Mouse (Mus musculus) stomach, embryonic 15.5 days (tissue): ENCODE results near the gene Usp12. TPM values are rescaled to one million over a fixed set of nuclear protein-coding genes. Genes with fewer than 3 reads are reported as not detected.
A peak's percentile ranks its signal among the peaks of the same experiment; 100 is the strongest.

ENCODE experiments used
- ATAC-seq: fragments of 200-750 bp; cut with Nextera tagmentation; 2 replicates; pipeline ENCODE4 v1.8.0; 2017; ENCODE audit warnings: low read depth, moderate number of reproducible peaks, moderate TSS enrichment; ENCODE audit not compliant: insufficient read depth, low FRiP score
- H3K27ac ChIP-seq: fragments of 300-500 bp; sonication (generic); 2 replicates; pipeline ENCODE4 v1.5.1; 2015; ENCODE audit warnings: mild to moderate bottlenecking, inconsistent platforms
- H3K27me3 ChIP-seq: fragments of 300-500 bp; sonication (generic); replicated peaks from 2 replicates; pipeline ENCODE4 v1.6.1; 2015; ENCODE audit warnings: inconsistent platforms
- H3K36me3 ChIP-seq: fragments of 300-500 bp; sonication (generic); 2 replicates; pipeline ENCODE4 v1.6.1; 2015; ENCODE audit warnings: inconsistent platforms
- H3K4me1 ChIP-seq: fragments of 300-500 bp; sonication (generic); 2 replicates; pipeline ENCODE4 v1.6.1; 2015; ENCODE audit warnings: inconsistent platforms
- H3K4me2 ChIP-seq: fragments of 300-500 bp; sonication (generic); 2 replicates; pipeline ENCODE4 v1.6.1; 2015; ENCODE audit warnings: mild to moderate bottlenecking, inconsistent platforms
- H3K4me3 ChIP-seq: fragments of 300-500 bp; sonication (generic); replicated peaks from 2 replicates; pipeline ENCODE4 v1.5.1; 2015; ENCODE audit warnings: inconsistent platforms
- H3K9ac ChIP-seq: fragments of 300-500 bp; sonication (generic); 2 replicates; pipeline ENCODE4 v1.6.1; 2015; ENCODE audit warnings: inconsistent platforms
- H3K9me3 ChIP-seq: fragments of 300-500 bp; sonication (generic); 2 replicates; pipeline ENCODE4 v1.6.1; 2016; ENCODE audit warnings: inconsistent platforms
- WGBS: fragments of 180-500 bp; shearing (Covaris S2); methylation state at CpG from one replicate; pipeline ENCODE4 v1.1.7; 2015; 5-methylcytosine and 5-hydroxymethylcytosine counted together
- polyA plus RNA-seq: library from polyadenylated mRNA; unstranded; fragments of >200 nt; fragmentation: Nextera tagmentation; extraction: Ambion mirVana; gene quantifications from 2 replicates; pipeline ENCODE4 v1.2.1, GENCODE M21; 2015

Usp12 gene
- polyA plus RNA-seq, 1 experiment from 2014 or later, result 18.9 TPM

DNA sequence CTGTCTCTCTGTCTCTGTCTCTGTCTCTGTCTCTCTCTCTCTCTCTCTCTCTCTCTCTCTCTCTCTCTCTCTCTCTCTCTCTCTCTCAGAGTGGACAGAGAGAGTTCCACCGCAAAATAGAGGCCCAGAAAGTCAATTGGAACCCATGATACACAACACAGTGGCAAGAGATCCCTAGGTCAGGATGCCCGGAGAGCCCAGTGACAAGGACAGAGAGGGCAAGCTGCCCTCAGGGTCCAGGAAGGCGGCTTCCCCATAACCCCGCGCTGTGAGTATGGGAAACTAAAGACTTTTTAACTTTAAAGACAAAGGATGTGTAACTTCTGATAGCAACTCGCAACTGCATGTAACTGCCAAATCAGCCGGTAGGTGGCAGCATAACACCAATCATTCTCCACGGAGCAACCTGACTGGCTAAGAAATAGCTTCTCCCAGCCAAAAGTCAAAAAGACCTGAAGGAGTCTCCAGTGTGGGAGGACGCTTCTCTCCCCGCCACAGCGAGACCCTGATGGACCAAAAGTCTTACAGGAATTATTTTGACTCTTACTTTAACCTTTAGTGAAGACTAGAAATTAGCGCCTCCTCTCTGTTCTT lies 88.9 kb downstream of the Usp12 start:
- 9% methylated on average over 12 of the region's 12 CpGs for WGBS
- no peaks in the 10 kb centered on the region for H3K27me3 ChIP-seq

DNA sequence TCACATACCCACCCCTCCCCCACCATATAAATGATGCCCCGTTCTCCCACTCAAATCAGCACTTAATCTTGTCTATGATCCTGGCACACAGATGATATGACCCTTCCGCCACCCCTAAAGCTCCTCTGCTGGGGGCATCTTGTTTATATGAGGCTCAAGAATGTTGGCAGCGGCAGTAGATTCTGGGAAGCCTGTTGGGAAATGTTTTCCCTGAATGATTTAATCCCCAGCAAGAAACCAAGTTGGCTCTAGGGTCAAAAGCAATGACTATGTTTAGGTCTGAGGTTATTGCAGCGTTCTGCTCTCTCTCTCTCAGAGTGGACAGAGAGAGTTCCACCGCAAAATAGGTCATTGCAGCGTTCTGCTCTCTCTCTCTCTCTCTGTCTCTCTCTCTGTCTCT lies 89.4 kb downstream of the Usp12 start:
- Histone ChIP-seq H3K36me3 (no peaks in the 10 kb centered on the region), H3K27me3 (no peaks in the 10 kb centered on the region), H3K9ac (no peak overlapping the region), H3K4me2 (no peak overlapping the region), H3K9me3 (no peaks in the 10 kb centered on the region), H3K4me1 (0 out of 2 replicates have a peak, but pooled peaks cover 2% of the 10 kb centered on the region), H3K4me3 (no peak overlapping the region), H3K27ac (no peak overlapping the region)
- 64% methylated on average over 6 of the region's 6 CpGs for WGBS
- no peak for ATAC-seq

More for the DNA sequence above, 88.9 kb downstream of the Usp12 start:
- ATAC-seq, result no peak
- Histone ChIP-seq H3K4me1 (0 out of 2 replicates have a peak, but pooled peaks cover 2% of the 10 kb centered on the region), H3K4me3 (no peak overlapping the region), H3K36me3 (no peaks in the 10 kb centered on the region), H3K4me2 (no peak overlapping the region), H3K27ac (no peak overlapping the region), H3K9me3 (no peaks in the 10 kb centered on the region), H3K9ac (no peak overlapping the region)

DNA sequence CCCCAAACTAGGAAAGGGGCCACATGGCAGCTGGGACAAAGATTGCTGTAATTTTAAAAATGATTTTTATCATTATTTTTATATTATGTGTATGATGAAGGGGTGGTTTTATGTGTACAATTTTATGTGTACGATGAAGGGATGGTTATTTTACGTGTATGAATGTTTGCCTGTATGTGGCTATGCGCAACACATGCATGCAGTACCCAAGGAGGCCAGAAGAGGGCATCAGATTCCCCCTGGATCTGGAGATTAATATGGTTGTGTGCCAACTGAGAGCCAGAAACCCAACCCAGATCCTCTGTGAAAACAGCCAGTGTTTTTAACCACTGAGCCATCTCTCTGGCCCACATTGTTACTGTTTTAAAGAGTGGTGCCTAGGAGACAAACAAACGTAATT lies 90.6 kb downstream of the Usp12 start:
- no peaks in the 10 kb centered on the region for H3K36me3 ChIP-seq
- ATAC-seq, result no peak
- H3K27me3 ChIP-seq, result no peaks in the 10 kb centered on the region
- 0 out of 2 replicates have a peak, but pooled peaks cover 2% of the 10 kb centered on the region for H3K4me1 ChIP-seq
- no peak overlapping the region for H3K4me2 ChIP-seq
- H3K9ac ChIP-seq, result no peak overlapping the region
- 93% methylated on average over 4 of the region's 4 CpGs for WGBS
- H3K27ac ChIP-seq, result peak overlapping the region; percentile 74
- H3K9me3 ChIP-seq, result no peaks in the 10 kb centered on the region
- no peak overlapping the region for H3K4me3 ChIP-seq

DNA sequence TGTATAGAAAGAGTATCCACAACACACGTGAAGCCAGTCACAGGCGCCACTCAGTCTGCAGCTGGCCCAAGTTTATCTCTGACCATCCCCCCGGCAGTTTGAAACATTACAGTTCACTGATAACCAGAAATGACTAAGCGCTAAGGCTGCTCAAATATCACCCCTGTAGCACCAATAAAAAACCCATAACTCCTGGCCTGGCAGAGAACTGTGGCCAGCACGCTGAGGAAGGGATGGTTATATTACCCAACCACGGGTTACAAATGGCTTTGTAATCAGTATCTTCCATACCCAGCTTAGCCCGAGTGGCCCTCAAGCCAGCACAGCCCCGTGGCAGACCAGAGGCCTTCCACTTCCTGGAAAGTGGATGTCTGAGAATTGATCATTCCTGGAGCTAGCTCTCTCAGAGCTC lies 91.1 kb downstream of the Usp12 start:
- H3K4me1 ChIP-seq, result 0 out of 2 replicates have a peak, but pooled peaks cover 2% of the 10 kb centered on the region
- WGBS, result 37% methylated on average over 8 of the region's 8 CpGs
- H3K36me3 ChIP-seq, result no peaks in the 10 kb centered on the region
- H3K9ac ChIP-seq, result no peak overlapping the region
- H3K9me3 ChIP-seq, result no peaks in the 10 kb centered on the region
- H3K4me3 ChIP-seq, result no peak overlapping the region
- H3K4me2 ChIP-seq, result no peak overlapping the region
- ATAC-seq, result peak; percentile 94
- H3K27me3 ChIP-seq, result no peaks in the 10 kb centered on the region
- peak overlapping the region; percentile 74 for H3K27ac ChIP-seq

DNA sequence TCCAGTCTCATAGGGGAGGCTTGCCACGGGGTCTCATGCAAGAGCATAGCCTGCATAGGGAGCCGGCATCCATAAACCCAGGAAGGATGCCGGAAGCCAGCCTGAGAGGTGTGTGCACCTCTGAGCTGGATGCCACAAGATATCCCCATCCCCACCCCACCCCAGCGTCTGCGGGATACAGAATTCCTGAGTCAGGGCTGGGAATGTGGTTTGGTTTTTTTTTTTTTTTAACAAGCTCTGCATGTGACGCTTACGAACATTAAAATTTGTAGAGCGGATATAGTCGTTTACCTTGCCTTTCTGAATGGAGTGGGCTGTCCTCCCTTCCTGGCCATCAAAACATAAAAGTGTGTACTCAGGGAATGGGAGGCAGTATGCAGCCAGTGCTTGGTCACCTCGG lies 94.7 kb downstream of the Usp12 start:
- Histone ChIP-seq H3K36me3 (no peaks in the 10 kb centered on the region), H3K9ac (no peak overlapping the region), H3K27ac (no peak overlapping the region), H3K4me2 (no peak overlapping the region), H3K4me3 (no peak overlapping the region), H3K27me3 (no peaks in the 10 kb centered on the region), H3K9me3 (no peaks in the 10 kb centered on the region), H3K4me1 (no peaks in the 10 kb centered on the region; the same call in 1 of the 2 replicates)
- 70% methylated on average over 10 of the region's 10 CpGs for WGBS
- no peak for ATAC-seq

DNA sequence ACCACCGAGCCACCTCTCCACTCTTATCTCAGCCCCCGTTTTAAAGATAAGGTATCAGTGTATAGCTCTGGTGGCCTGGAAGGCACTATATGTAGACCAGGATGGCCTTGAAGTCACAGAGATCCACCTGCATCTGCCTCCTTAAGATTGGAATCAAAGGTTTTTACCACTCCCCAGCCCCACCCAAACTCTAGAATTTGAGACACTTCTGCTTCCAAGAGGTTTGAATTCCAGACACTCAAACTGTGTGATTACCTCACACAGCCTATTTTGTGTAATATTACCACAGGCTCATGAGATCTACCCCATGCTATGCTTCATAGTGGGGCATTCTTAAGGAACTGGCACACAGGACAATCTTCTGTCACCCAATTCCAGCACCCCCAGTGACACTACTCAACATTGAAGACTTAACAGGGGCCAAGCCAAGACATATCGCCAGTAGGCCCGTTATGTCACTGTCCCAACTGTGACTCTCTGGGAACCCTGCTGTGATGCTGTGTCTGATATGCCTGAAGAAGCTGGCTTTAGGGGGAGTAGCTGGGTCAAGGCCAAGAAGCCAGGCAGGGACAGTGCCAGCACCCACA lies 95.3 kb downstream of the Usp12 start:
- Histone ChIP-seq H3K27me3 (no peaks in the 10 kb centered on the region), H3K36me3 (no peaks in the 10 kb centered on the region), H3K4me2 (no peak overlapping the region), H3K9ac (no peak overlapping the region), H3K4me3 (no peak overlapping the region), H3K4me1 (no peaks in the 10 kb centered on the region; the same call in 1 of the 2 replicates), H3K27ac (no peak overlapping the region), H3K9me3 (no peaks in the 10 kb centered on the region)
- no peak for ATAC-seq
- 79% methylated on average over 4 of the region's 4 CpGs for WGBS

DNA sequence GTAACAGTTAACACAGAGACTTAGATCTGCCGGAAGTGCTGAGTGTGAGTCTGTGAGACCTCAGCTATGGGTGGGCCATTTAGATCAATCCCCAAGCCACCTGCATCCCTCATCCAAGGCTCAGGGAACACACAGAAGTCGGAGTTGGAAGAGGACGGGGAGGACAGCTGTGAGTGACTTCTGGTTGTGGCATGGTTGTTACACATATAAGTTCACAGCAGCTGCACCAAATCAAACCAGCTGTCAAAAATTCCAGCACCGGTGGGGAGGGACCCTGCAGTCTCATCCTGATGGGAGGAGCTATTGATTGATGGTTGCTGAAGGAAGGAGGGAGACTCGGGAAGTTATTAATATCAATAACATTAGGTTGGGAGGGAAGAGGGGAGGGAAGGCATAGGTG lies 99.3 kb downstream of the Usp12 start:
- H3K27me3 ChIP-seq, result no peaks in the 10 kb centered on the region
- H3K36me3 ChIP-seq, result no peaks in the 10 kb centered on the region
- WGBS, result 35% methylated on average over 5 of the region's 5 CpGs
- H3K9ac ChIP-seq, result no peak overlapping the region
- no peak overlapping the region for H3K27ac ChIP-seq
- H3K4me1 ChIP-seq, result peaks cover 24% of the 10 kb centered on the region
- no peak for ATAC-seq
- no peak overlapping the region for H3K4me3 ChIP-seq
- no peak overlapping the region for H3K4me2 ChIP-seq
- no peaks in the 10 kb centered on the region for H3K9me3 ChIP-seq

DNA sequence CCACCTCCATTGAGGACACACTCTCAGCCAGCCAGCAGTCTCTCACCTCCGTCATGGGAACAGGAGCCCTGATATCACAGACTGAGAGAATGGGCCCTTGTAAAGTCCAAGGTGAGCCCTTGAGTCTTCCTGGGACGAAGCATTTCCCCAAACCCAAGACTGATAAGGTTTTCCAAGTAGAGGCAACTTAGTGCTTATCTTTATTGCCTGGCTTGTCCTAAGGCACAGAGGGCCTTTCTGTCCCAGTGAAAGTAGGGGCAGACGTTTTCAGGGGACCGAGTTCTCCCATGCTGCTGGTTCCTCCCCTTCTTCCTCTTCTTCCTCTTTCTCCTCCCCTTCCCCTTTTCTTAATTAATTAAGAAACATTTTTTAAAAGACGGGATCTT lies 101.8 kb downstream of the Usp12 start:
- Histone ChIP-seq H3K27ac (peak overlapping the region; percentile 67), H3K4me3 (no peak overlapping the region), H3K36me3 (no peaks in the 10 kb centered on the region), H3K4me1 (peaks cover 24% of the 10 kb centered on the region), H3K9ac (no peak overlapping the region), H3K27me3 (no peaks in the 10 kb centered on the region), H3K4me2 (peak overlapping the region; percentile 25), H3K9me3 (no peaks in the 10 kb centered on the region)
- WGBS, result 56% methylated on average over 5 of the region's 5 CpGs
- ATAC-seq, result peak; percentile 63

DNA sequence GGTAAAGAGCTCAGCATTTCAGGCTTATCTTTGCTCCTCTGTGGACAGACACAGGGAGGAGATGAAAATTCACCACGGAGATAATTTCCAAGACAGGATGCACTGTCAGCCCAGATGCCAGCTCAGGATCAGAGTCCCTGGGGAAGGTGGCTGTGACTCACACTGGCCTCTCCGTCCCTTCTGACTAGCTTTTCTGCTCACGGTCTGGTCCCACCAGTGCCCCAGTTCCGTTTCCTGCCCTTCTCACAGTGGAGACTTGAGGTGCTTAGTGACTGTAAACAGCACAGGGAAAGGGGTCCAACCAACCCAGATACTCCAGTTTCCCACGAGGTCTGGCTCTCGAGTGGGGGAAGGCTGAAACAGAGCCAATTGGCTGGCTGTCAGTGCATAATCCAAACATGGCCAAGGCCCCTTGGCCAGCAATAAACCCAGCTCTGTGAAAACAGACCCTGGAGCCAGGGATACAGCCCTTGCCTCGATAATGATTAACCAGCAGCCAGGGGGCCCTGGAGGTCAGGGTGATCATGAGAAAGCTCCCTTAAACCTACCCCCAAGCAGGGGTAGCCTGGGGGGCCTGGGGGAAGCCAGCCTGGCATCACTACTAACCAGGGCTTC lies 102.3 kb downstream of the Usp12 start:
- Histone ChIP-seq H3K27ac (peak overlapping the region; percentile 67), H3K4me2 (peak overlapping the region; percentile 25), H3K4me3 (no peak overlapping the region), H3K9me3 (no peaks in the 10 kb centered on the region), H3K36me3 (no peaks in the 10 kb centered on the region), H3K9ac (no peak overlapping the region), H3K27me3 (no peaks in the 10 kb centered on the region), H3K4me1 (peaks cover 24% of the 10 kb centered on the region)
- ATAC-seq, result peak; percentile 72
- WGBS, result 12% methylated on average over 7 of the region's 7 CpGs

DNA sequence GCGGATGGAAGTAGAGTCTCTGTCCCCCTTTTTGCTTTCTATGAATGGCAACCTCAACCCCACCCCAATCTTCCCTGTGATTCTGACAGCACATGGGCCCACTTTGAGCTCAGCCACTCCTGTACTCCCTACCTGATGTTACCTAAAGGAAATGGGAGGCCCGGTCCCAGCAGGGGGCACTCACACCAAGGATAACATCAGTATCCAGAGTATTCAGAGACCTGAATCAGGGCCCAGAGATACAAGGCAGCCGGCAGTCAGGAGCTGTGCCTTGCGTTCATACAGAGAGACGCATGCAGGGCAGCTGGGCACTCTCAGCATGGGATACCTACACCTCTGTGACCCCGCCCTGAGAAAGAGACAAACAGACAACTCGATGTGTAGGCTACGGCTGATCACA lies 103.1 kb downstream of the Usp12 start:
- no peak; the same call in 1 of the 2 replicates for ATAC-seq
- Histone ChIP-seq H3K27me3 (no peaks in the 10 kb centered on the region), H3K27ac (peak overlapping the region; percentile 67), H3K36me3 (no peaks in the 10 kb centered on the region), H3K4me1 (peaks cover 28% of the 10 kb centered on the region), H3K4me2 (no peak overlapping the region), H3K4me3 (no peak overlapping the region), H3K9me3 (no peaks in the 10 kb centered on the region), H3K9ac (no peak overlapping the region)
- WGBS, result 58% methylated on average over 8 of the region's 8 CpGs

DNA sequence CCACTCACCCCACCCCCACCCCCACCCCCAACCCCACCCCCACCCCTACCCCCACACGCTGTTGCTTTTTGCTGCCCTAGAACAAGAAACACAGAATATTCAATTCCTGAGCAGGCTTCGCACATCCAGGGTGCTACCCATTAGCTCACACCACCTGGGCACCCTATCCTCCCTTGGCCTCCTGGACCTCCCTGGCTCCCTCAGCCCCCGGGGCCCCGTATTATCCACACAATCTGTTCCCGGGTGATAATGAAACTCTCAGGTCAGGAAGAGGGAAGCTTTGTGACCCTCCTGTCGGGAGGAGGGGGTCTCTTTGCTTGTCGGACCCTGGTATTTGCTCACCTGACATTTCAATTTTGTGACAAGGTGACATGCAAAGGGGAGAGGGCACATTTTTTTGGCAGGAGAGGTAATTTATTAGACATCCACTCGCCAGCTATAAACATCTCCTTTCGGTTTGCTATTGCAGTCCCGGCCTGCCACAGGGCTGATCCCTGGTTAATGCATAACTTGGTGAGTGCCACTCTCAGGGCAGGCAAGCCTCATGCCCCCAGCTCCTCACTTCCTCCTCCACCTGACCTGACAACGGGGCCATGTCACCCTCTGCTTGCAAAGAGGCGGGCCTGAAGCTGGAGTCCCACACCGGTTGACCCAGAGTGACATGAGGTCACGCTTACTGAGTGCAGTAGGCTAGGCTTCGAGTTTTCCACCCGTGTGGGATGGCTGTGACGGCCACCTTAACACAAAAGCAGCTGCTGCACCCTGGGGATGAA lies 107.1 kb downstream of the Usp12 start:
- Histone ChIP-seq H3K4me1 (peaks cover 33% of the 10 kb centered on the region), H3K4me3 (peak overlapping the region; percentile 18; the same call in 1 of the 2 replicates), H3K9me3 (no peaks in the 10 kb centered on the region), H3K9ac (no peak overlapping the region), H3K27me3 (no peaks in the 10 kb centered on the region), H3K36me3 (no peaks in the 10 kb centered on the region), H3K4me2 (peak overlapping the region; percentile 43), H3K27ac (peak overlapping the region; percentile 79)
- ATAC-seq, result peak; percentile 82
- 35% methylated on average over 16 of the region's 17 CpGs for WGBS

DNA sequence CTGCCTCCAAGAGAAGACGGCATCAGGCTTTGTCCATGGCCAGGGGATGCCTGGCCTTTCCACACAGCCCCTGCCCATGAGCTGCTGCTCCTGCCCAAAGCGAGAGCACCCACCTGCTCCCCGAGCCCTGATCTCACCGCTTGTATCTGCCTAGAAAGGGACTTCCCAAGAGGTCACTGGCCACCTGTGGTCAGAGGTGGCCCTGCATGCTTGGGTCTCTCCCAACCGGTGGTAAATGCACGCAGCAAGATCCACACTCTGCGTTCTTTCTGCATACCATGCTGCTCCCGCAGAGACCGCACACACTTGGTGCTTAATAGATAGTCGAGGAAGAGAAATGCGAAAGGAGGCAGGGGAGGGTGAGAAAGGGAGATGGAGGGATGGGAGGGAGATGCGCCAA lies 107.9 kb downstream of the Usp12 start:
- H3K4me1 ChIP-seq, result peaks cover 25% of the 10 kb centered on the region
- H3K27me3 ChIP-seq, result no peaks in the 10 kb centered on the region
- H3K9ac ChIP-seq, result no peak overlapping the region
- no peaks in the 10 kb centered on the region for H3K9me3 ChIP-seq
- H3K4me2 ChIP-seq, result no peak overlapping the region
- no peak overlapping the region for H3K4me3 ChIP-seq
- WGBS, result 77% methylated on average over 12 of the region's 12 CpGs
- no peak for ATAC-seq
- no peaks in the 10 kb centered on the region for H3K36me3 ChIP-seq
- no peak overlapping the region for H3K27ac ChIP-seq
